Mouse (Mus musculus) heart, embryonic 15.5 days (tissue): ENCODE measurements at regions not wholly inside any gene's neighbourhood (a gene's known extent, or its start where the extent isn't known, plus 50 kb on each side); places are given as distances from the start of the nearest gene placed in this dataset.

Experiments used
- ATAC-seq: fragments of 200-750 bp; cut with Nextera tagmentation; replicated peaks from 2 replicates; pipeline ENCODE4 v1.8.0; 2017; ENCODE audit warnings: low read depth, moderate TSS enrichment; ENCODE audit not compliant: insufficient number of reproducible peaks, insufficient read depth, low FRiP score
- H3K27ac ChIP-seq: fragments of 300-500 bp; sonication (generic); 2 replicates; pipeline ENCODE4 v1.5.1; 2015; ENCODE audit warnings: mild to moderate bottlenecking, inconsistent platforms
- H3K27me3 ChIP-seq: fragments of 300-500 bp; sonication (generic); 2 replicates; pipeline ENCODE4 v1.6.1; 2015; ENCODE audit warnings: inconsistent platforms
- H3K36me3 ChIP-seq: fragments of 300-500 bp; sonication (generic); 2 replicates; pipeline ENCODE4 v1.6.1; 2015; ENCODE audit warnings: mild to moderate bottlenecking, inconsistent platforms
- H3K4me1 ChIP-seq: fragments of 300-500 bp; sonication (generic); replicated peaks from 2 replicates; pipeline ENCODE4 v1.6.1; 2015; ENCODE audit warnings: inconsistent platforms
- H3K4me2 ChIP-seq: fragments of 300-500 bp; sonication (generic); 2 replicates; pipeline ENCODE4 v1.6.1; 2015; ENCODE audit warnings: inconsistent platforms, mild to moderate bottlenecking, moderate library complexity
- H3K4me3 ChIP-seq: fragments of 300-500 bp; sonication (generic); 2 replicates; pipeline ENCODE4 v1.5.1; 2015; ENCODE audit warnings: mild to moderate bottlenecking, inconsistent platforms
- H3K9ac ChIP-seq: fragments of 300-500 bp; sonication (generic); 2 replicates; pipeline ENCODE4 v1.6.1; 2015; ENCODE audit warnings: mild to moderate bottlenecking, inconsistent platforms
- H3K9me3 ChIP-seq: fragments of 300-500 bp; sonication (generic); replicated peaks from 2 replicates; pipeline ENCODE4 v1.6.1; 2016; ENCODE audit warnings: inconsistent platforms
- WGBS: fragments of 180-500 bp; shearing (Covaris S2); methylation state at CpG from one replicate; pipeline ENCODE4 v1.1.7; 2015; ENCODE audit warnings: mixed read lengths; 5-methylcytosine and 5-hydroxymethylcytosine counted together

GRCm38 (mm10) chr3:39575200-39575599, 688.5 kb downstream of the Fat4 start:
- Histone ChIP-seq H3K9me3 (no peaks in the 10 kb centered on the region), H3K36me3 (no peaks in the 10 kb centered on the region), H3K4me3 (no peak overlapping the region), H3K4me2 (no peak overlapping the region), H3K27ac (no peak overlapping the region), H3K4me1 (no peaks in the 10 kb centered on the region), H3K9ac (no peak overlapping the region), H3K27me3 (no peaks in the 10 kb centered on the region)
- 65% methylated on average over 3 of the region's 3 CpGs for WGBS
- ATAC-seq = no peak

- Histone ChIP-seq H3K27me3 (no peaks in the 10 kb centered on the region), H3K9ac (no peak overlapping the region), H3K9me3 (no peaks in the 10 kb centered on the region), H3K36me3 (no peaks in the 10 kb centered on the region), H3K4me2 (no peak overlapping the region), H3K27ac (no peak overlapping the region), H3K4me1 (no peaks in the 10 kb centered on the region), H3K4me3 (no peak overlapping the region)
- ATAC-seq = no peak
- 78% methylated on average over 2 of the region's 2 CpGs for WGBS
Measured at GRCm38 (mm10) chr3:39591312-39591711, 704.6 kb downstream of the Fat4 start.

GRCm38 (mm10) chr3:39592349-39593117, 705.8 kb downstream of the Fat4 start:
- no peak for ATAC-seq
- no peak overlapping the region for H3K4me2 ChIP-seq
- H3K9me3 ChIP-seq = no peaks in the 10 kb centered on the region
- no peaks in the 10 kb centered on the region for H3K27me3 ChIP-seq
- H3K4me3 ChIP-seq = no peak overlapping the region
- H3K36me3 ChIP-seq = no peaks in the 10 kb centered on the region
- 62% methylated on average over 4 of the region's 4 CpGs for WGBS
- no peak overlapping the region for H3K9ac ChIP-seq
- no peak overlapping the region for H3K27ac ChIP-seq
- no peaks in the 10 kb centered on the region for H3K4me1 ChIP-seq

- no peaks in the 10 kb centered on the region for H3K9me3 ChIP-seq
- no peak overlapping the region for H3K27ac ChIP-seq
- no peaks in the 10 kb centered on the region for H3K4me1 ChIP-seq
- no peaks in the 10 kb centered on the region for H3K27me3 ChIP-seq
- no peak overlapping the region for H3K4me3 ChIP-seq
- H3K4me2 ChIP-seq = no peak overlapping the region
- H3K36me3 ChIP-seq = no peaks in the 10 kb centered on the region
- H3K9ac ChIP-seq = no peak overlapping the region
- WGBS = 77% methylated on average over 3 of the region's 3 CpGs
- ATAC-seq = no peak
Measured at GRCm38 (mm10) chr3:39609937-39610336, 723.2 kb downstream of the Fat4 start.

- no peaks in the 10 kb centered on the region for H3K27me3 ChIP-seq
- no peak overlapping the region for H3K4me3 ChIP-seq
- no peaks in the 10 kb centered on the region for H3K9me3 ChIP-seq
- no peak overlapping the region for H3K4me2 ChIP-seq
- 67% methylated on average over 7 of the region's 7 CpGs for WGBS
- no peaks in the 10 kb centered on the region for H3K36me3 ChIP-seq
- no peak for ATAC-seq
- H3K27ac ChIP-seq = no peak overlapping the region
- no peak overlapping the region for H3K9ac ChIP-seq
- H3K4me1 ChIP-seq = no peaks in the 10 kb centered on the region
Measured at GRCm38 (mm10) chr3:39612408-39612807, 725.7 kb downstream of the Fat4 start.

GRCm38 (mm10) chr3:39637924-39638323, 751.2 kb downstream of the Fat4 start:
- Histone ChIP-seq H3K27ac (no peak overlapping the region), H3K4me2 (no peak overlapping the region)
- no peak for ATAC-seq

GRCm38 (mm10) chr3:39643194-39643593, 756.5 kb downstream of the Fat4 start:
- no peak for ATAC-seq
- 67% methylated on average over 3 of the region's 3 CpGs for WGBS
- H3K36me3 ChIP-seq = no peaks in the 10 kb centered on the region

More at GRCm38 (mm10) chr3:39637924-39638323, 751.2 kb downstream of the Fat4 start:
- no peaks in the 10 kb centered on the region for H3K9me3 ChIP-seq
- no peaks in the 10 kb centered on the region for H3K36me3 ChIP-seq
- no peaks in the 10 kb centered on the region for H3K4me1 ChIP-seq
- 43% methylated on average over 5 of the region's 5 CpGs for WGBS
- H3K4me3 ChIP-seq = no peak overlapping the region
- no peaks in the 10 kb centered on the region for H3K27me3 ChIP-seq
- no peak overlapping the region for H3K9ac ChIP-seq

GRCm38 (mm10) chr3:39666817-39667216, 780.1 kb downstream of the Fat4 start:
- 66% methylated on average over 3 of the region's 3 CpGs for WGBS
- Histone ChIP-seq H3K4me1 (no peaks in the 10 kb centered on the region), H3K27me3 (no peaks in the 10 kb centered on the region), H3K36me3 (no peaks in the 10 kb centered on the region), H3K9ac (no peak overlapping the region), H3K4me2 (no peak overlapping the region), H3K4me3 (no peak overlapping the region), H3K9me3 (no peaks in the 10 kb centered on the region), H3K27ac (no peak overlapping the region)
- no peak for ATAC-seq

More at GRCm38 (mm10) chr3:39643194-39643593, 756.5 kb downstream of the Fat4 start:
- Histone ChIP-seq H3K9me3 (no peaks in the 10 kb centered on the region), H3K27me3 (no peaks in the 10 kb centered on the region), H3K27ac (no peak overlapping the region), H3K4me3 (no peak overlapping the region), H3K4me1 (no peaks in the 10 kb centered on the region), H3K4me2 (no peak overlapping the region), H3K9ac (no peak overlapping the region)

- Histone ChIP-seq H3K9me3 (no peaks in the 10 kb centered on the region), H3K9ac (no peak overlapping the region), H3K4me2 (no peak overlapping the region), H3K4me3 (no peak overlapping the region), H3K27me3 (no peaks in the 10 kb centered on the region), H3K36me3 (no peaks in the 10 kb centered on the region), H3K4me1 (no peaks in the 10 kb centered on the region), H3K27ac (no peak overlapping the region)
- WGBS = 56% methylated on average over 1 of the region's 1 CpGs
- no peak for ATAC-seq
Measured at GRCm38 (mm10) chr3:39669145-39669544, 782.4 kb downstream of the Fat4 start.

GRCm38 (mm10) chr3:39673997-39674396, 787.3 kb downstream of the Fat4 start:
- no peak overlapping the region for H3K27ac ChIP-seq
- H3K4me2 ChIP-seq = no peak overlapping the region
- H3K36me3 ChIP-seq = no peaks in the 10 kb centered on the region
- H3K27me3 ChIP-seq = no peaks in the 10 kb centered on the region
- no peaks in the 10 kb centered on the region for H3K9me3 ChIP-seq
- WGBS = 89% methylated on average over 7 of the region's 7 CpGs
- no peaks in the 10 kb centered on the region for H3K4me1 ChIP-seq
- no peak for ATAC-seq
- no peak overlapping the region for H3K4me3 ChIP-seq
- H3K9ac ChIP-seq = no peak overlapping the region

- Histone ChIP-seq H3K27ac (no peak overlapping the region), H3K9me3 (no peaks in the 10 kb centered on the region), H3K4me1 (no peaks in the 10 kb centered on the region), H3K27me3 (no peaks in the 10 kb centered on the region), H3K4me2 (no peak overlapping the region), H3K4me3 (no peak overlapping the region), H3K9ac (no peak overlapping the region), H3K36me3 (no peaks in the 10 kb centered on the region)
- no peak for ATAC-seq
- 81% methylated on average over 10 of the region's 10 CpGs for WGBS
Measured at GRCm38 (mm10) chr3:39674927-39675326, 788.2 kb downstream of the Fat4 start.

GRCm38 (mm10) chr3:39705610-39706009, 818.9 kb downstream of the Fat4 start:
- Histone ChIP-seq H3K4me2 (no peak overlapping the region), H3K27ac (no peak overlapping the region), H3K9ac (no peak overlapping the region), H3K4me3 (no peak overlapping the region), H3K9me3 (no peaks in the 10 kb centered on the region), H3K36me3 (no peaks in the 10 kb centered on the region), H3K4me1 (no peaks in the 10 kb centered on the region), H3K27me3 (no peaks in the 10 kb centered on the region)
- ATAC-seq = no peak
- 94% methylated on average over 1 of the region's 1 CpGs for WGBS
